Mouse (Mus musculus) bone marrow macrophage, adult 2 months (primary cell): ENCODE results near the gene Srbd1. TPM values are rescaled to one million over a fixed set of nuclear protein-coding genes. Genes with fewer than 3 reads are reported as not detected.

Experiments used
- H3K27ac ChIP-seq: 2 replicates; pipeline ENCODE4 v1.5.1; 2012; ENCODE audit warnings: low read depth, low read length; ENCODE audit not compliant: insufficient read depth
- H3K4me1 ChIP-seq: 2 replicates; pipeline ENCODE4 v1.6.1; 2012; ENCODE audit warnings: low read length; ENCODE audit not compliant: control insufficient read depth, insufficient read depth
- H3K4me3 ChIP-seq: 2 replicates; pipeline ENCODE4 v1.5.1; 2012; ENCODE audit warnings: mild to moderate bottlenecking, low read length, moderate library complexity; ENCODE audit not compliant: insufficient read depth
- CTCF ChIP-seq: IDR thresholded peaks from 2 replicates; pipeline ENCODE4 v1.5.1; 2012; ENCODE audit warnings: low read depth, mild to moderate bottlenecking, low read length, moderate library complexity
- POLR2A ChIP-seq: IDR thresholded peaks from 2 replicates; pipeline ENCODE4 v1.6.1; 2012; ENCODE audit warnings: mild to moderate bottlenecking, low read depth, low read length, borderline replicate concordance
- polyA plus RNA-seq: library from polyadenylated mRNA; stranded (reverse); fragments of >200 nt; gene quantifications from 2 replicates; pipeline ENCODE4 v1.2.4, GENCODE M21; 2012; ENCODE audit not compliant: missing spikeins, insufficient read depth, insufficient read length

Gene Srbd1
- polyA plus RNA-seq, 1 experiment: 8.9 TPM

DNA sequence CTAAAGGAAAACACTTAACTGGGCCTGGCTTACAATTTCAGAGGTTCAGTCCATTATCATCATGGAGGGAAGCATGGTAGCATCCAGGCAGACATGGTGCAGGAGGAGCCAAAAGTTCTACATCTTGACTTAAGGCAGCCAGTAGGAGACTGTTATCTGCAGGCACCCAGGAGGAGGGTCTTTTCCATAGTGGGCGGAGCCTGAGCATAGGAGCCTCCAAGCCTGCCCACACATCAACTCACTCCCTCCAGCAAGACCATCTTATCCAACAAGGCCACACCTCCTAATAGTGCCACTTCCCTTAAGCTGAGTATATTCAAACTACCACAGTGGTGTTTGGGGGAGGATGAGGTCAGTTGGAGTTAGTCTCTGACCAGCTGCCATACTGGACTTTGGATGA, 4.8 kb upstream of the Srbd1 start:
- peaks cover 6% of the 10 kb centered on the region; the same call in 1 of the 2 replicates for H3K4me1 ChIP-seq
- TF ChIP-seq POLR2A (no peak), CTCF (no peak)
- H3K4me3 ChIP-seq: no peak overlapping the region
- no peak overlapping the region for H3K27ac ChIP-seq

- Histone ChIP-seq H3K27ac (peak overlapping the region; percentile 44), H3K4me3 (peak overlapping the region; percentile 66), H3K4me1 (peaks cover 16% of the 10 kb centered on the region)
- TF ChIP-seq POLR2A: peak; percentile 64; the same call in 1 of the 2 replicates
- no peak for TF ChIP-seq CTCF
Observed at GRCm38 (mm10) chr17:86144537-86145078, 367 bp downstream of the Srbd1 start.

GRCm38 (mm10) chr17:86135835-86136234, 9.1 kb downstream of the Srbd1 start:
- TF ChIP-seq POLR2A (no peak), CTCF (no peak)
- Histone ChIP-seq H3K27ac (no peak overlapping the region), H3K4me3 (no peak overlapping the region), H3K4me1 (peaks cover 8% of the 10 kb centered on the region)

GRCm38 (mm10) chr17:86134461-86134860, 10.5 kb downstream of the Srbd1 start:
- Histone ChIP-seq H3K4me1 (no peaks in the 10 kb centered on the region), H3K4me3 (no peak overlapping the region), H3K27ac (no peak overlapping the region)
- TF ChIP-seq POLR2A (no peak), CTCF (no peak)

GRCm38 (mm10) chr17:86132534-86132933, 12.4 kb downstream of the Srbd1 start:
- H3K4me1 ChIP-seq: peaks cover 8% of the 10 kb centered on the region

DNA sequence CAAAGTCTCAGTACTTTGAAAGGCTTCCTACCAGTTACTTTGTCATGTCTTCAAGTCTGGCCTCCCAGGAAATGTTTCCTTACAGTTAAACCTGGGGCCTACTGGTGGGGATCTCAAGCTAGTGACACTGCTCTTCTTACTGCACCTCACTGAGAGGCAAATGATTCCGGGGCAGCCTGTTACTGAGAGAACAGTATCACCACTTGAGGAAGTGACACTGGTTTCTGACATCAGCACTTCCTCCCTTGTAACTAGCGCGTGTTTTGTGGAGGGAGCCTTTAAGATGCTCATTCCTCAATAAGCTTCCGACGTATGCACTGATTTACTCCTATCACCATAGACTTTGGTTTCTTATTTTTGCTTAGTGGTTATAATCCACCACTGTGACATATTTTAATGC, 16.8 kb downstream of the Srbd1 start:
- TF ChIP-seq POLR2A (no peak), CTCF (no peak)
- H3K4me3 ChIP-seq: no peak overlapping the region
- H3K27ac ChIP-seq: peak overlapping the region; percentile 24
- peaks cover 14% of the 10 kb centered on the region for H3K4me1 ChIP-seq

More at GRCm38 (mm10) chr17:86132534-86132933, 12.4 kb downstream of the Srbd1 start:
- Histone ChIP-seq H3K4me3 (no peak overlapping the region), H3K27ac (no peak overlapping the region)
- TF ChIP-seq CTCF (no peak), POLR2A (no peak)

DNA sequence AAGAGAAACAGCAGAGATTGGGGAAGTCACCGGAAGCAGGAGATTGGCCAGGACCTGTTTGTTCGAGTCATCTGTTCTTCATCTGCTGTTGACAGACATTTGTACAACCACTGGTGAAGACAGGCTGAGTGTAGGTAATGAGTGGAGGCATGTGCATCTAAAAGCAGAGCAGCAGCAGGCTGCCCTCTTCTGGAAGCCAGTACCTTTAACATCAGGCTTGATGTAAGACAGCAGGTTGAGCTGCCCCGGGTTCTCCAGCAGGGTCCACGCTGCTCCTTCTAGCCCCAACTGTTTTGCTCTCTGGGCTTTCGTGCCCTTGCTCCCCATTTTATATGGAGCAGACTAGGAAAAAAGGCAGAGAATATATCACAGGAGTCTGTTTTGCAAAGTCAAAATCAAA, 19.1 kb downstream of the Srbd1 start:
- no peak for TF ChIP-seq CTCF
- no peak for TF ChIP-seq POLR2A
- Histone ChIP-seq H3K27ac (peak overlapping the region; percentile 25; the same call in 1 of the 2 replicates), H3K4me1 (peaks cover 14% of the 10 kb centered on the region), H3K4me3 (no peak overlapping the region)

GRCm38 (mm10) chr17:86123146-86123545, 21.8 kb downstream of the Srbd1 start:
- no peak overlapping the region for H3K27ac ChIP-seq
- peaks cover 9% of the 10 kb centered on the region for H3K4me1 ChIP-seq
- TF ChIP-seq CTCF (no peak), POLR2A (no peak)
- H3K4me3 ChIP-seq: no peak overlapping the region

DNA sequence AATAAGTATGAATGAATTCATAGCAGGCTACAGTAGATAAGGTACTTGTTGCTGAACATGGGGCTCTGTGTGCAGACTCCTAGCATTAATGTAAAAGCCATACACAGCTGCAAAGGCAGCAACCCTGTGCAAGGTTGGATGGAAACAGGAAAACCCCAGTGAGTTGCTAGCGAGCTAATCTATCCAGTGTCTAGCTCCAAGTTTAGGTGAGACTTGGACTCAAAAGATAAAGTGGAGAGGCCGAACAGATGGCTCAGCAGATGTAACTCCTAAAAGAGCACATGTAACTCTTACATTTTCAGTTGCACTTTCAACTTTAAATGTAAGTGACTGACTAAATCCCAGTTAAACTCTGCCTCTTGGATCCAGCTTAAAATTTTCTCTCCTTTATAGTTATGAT, 48.1 kb downstream of the Srbd1 start:
- Histone ChIP-seq H3K4me3 (no peak overlapping the region), H3K27ac (no peak overlapping the region), H3K4me1 (no peaks in the 10 kb centered on the region)
- TF ChIP-seq POLR2A (no peak), CTCF (no peak)

- H3K4me3 ChIP-seq: no peak overlapping the region
- no peak overlapping the region for H3K27ac ChIP-seq
- no peak for TF ChIP-seq CTCF
- H3K4me1 ChIP-seq: no peaks in the 10 kb centered on the region
Observed at GRCm38 (mm10) chr17:86093124-86093523, 51.9 kb downstream of the Srbd1 start.

DNA sequence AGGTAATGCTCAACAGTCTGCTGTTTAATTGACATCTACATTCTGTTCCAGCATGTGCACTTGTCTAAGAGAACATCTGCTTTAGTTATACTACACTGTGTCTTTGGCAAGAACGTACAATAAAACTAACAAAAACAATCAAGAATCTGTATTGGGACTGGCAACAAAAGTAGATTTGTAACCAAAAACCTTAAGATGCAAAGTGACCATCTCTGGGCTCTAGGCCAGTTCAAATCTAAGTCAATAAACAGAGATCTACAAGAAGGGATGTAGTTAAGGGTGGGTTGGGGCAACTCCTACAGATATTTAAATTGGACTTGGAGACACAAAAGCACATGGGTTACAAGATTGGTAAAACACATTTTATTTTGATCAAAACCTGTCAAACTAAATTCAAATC, 53.3 kb downstream of the Srbd1 start:
- TF ChIP-seq CTCF (no peak), POLR2A (no peak)
- no peaks in the 10 kb centered on the region for H3K4me1 ChIP-seq
- no peak overlapping the region for H3K4me3 ChIP-seq
- no peak overlapping the region for H3K27ac ChIP-seq
